Mouse (Mus musculus): ENCODE measurements at regions not wholly inside any gene's neighbourhood (a gene's known extent, or its start where the extent isn't known, plus 50 kb on each side); places are given as distances from the start of the nearest gene placed in this dataset.

DNA sequence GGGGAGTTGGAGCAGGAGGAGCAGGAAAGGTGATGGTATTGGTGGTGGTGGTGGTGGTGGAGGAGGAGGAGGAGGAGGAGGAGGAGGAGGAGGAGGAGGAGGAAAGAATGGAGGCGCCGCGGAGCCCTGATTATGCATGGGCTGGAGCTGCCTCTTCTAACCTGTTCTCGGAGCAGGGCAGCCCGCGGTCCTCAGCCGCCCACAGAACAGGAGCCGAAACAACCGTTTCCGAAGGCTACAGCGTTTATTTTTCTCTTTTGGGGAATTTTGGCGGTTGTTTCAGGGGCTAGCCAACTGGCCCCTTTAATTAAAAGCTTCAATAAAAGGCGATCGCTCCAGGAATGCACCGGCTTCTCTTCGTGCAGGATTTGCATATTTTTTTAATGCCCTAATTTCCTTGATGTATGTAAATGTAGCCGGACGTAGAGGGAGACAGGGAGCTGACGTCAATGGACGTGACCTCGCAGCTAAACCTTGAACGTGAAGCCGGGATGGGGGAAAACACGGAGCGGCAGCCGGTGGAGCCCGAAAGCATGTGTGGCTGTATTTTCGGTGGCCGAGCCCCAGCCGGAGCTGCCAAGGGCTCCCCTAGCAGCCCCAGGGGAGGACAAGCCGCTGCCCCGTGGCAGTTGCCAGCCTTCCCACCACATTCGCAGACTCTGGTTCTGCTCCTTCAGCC lies 225.6 kb downstream of the Mef2c start:
- in situ Hi-C loops (cut with MboI; ENCODE audit: unreplicated experiment in 2 of 2) = loop anchor here in 1 of 2 experiments (10.0 to 25.0 kb wide), 3 partner anchors 485 to 1783 kb away; partner anchors contain the start of gene Rasa1

GRCm38 (mm10) chr13:83730155-83730712 lies 226.4 kb downstream of the Mef2c start:
- in situ Hi-C loops (cut with MboI; ENCODE audit: unreplicated experiment in 2 of 2) = loop anchor here in 1 of 2 experiments (10.0 to 25.0 kb wide), 3 partner anchors 485 to 1782 kb away; partner anchors contain the start of gene Rasa1

DNA sequence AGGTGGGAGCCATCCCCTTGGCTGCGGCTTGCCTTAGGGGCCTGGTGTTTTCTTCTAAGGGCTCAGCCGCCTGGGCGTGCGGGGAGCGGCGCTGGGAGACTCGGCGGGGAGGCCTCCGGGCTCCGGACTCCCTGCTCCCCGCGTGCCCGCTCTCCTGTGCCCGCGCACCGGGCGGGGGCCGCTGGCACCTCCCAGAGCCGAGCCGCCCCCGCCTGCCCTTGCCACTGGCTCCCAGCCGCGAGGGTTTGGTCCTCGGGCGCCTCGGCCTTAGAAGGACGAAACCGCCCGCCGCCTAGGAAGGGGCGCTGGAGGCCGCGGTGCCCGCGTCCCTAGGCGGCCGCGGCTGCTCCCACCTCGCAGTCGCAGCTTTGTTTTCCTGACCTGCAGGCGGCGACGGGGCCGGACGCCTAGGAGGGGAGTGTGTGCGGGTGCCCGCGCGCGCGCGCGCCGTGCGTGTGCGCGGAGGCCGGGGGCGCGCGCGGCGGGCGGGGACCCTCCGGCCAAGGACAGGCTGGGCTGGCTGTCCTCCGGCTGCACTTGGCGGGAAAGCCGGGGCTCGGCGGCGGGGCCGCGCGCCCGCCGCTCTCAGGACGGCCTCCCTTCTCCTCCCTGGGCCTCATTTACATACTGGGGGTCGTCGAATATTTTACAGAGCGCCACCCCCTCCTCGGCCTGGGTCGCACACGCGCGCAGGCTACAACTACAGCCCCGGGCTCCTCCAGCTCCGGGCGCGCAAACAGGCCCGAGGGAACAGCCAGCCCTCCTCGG lies 227.1 kb downstream of the Mef2c start:
- in situ Hi-C loops (cut with MboI; ENCODE audit: unreplicated experiment in 2 of 2) = loop anchor here in 1 of 2 experiments (10.0 to 25.0 kb wide), 3 partner anchors 484 to 1781 kb away; partner anchors contain the start of gene Rasa1

DNA sequence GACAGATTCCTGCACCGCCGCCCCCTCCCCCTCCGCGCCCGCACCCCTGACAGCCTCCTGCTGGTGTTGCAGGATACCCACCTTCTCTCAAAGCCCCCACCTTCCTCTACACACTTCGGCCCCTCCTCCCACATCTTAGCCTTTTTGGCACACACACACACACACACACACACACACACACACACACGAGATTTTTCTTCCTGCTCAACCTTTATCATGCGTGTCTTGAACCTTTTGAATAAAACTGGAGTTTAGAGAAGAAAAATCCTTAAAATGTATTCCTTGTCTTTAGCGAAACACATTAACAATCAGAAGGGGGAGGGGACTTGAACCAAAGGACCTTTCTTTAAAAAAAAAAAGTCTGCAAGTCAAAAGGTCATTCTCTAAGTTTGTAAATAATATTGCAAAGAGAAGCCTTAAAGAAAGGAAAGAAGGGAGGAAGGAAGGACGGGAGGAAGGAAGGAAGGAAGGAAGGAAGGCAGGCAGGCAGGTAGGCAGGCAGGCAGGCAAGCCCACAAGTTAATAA lies 227.7 kb downstream of the Mef2c start:
- in situ Hi-C loops (cut with MboI; ENCODE audit: unreplicated experiment in 2 of 2) = loop anchor here in 1 of 2 experiments (10.0 to 25.0 kb wide), 3 partner anchors 483 to 1781 kb away; partner anchors contain the start of gene Rasa1

DNA sequence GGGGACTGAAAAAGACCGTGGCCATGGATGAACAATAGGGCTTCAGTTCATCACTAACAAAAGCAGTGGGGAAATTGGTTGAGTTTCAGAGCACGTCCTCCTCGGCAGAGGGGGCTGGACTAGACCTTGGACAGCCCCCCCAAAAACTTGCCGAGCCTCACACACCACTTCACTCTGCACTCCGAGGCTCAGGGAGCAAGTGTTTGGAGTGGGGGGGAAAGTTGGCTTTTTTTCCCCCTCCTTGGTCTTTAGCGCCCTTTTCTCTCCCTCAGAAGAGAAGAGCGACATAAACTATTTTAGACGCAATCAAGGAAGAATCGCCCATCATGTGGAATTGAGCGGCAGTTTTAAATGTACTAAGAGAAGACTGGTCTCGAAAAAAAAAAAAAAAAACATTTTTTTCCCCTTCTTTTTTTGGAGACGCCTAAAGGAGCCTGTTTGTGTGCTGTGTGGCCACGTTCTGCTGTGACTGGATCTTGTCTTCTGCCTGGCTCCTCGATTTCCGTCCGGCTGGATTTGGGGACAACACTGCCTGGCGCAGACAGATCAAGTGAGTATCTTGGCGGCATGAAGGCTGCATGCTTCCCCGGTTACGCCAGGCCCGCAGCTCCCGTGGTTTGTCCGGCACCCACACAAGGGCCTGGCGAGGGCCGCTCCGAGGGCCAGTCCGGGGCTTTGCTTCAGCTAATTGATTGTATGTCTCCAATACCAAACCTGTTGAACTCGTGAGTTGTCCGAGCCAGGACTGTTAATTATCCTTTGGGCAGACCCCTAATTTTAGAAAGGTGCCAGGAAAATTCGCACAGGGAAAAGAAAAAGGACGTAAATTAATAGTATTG lies 228.7 kb downstream of the Mef2c start:
- in situ Hi-C loops (cut with MboI; ENCODE audit: unreplicated experiment in 2 of 2) = loop anchor here in 1 of 2 experiments (10.0 to 25.0 kb wide), 3 partner anchors 482 to 1780 kb away; partner anchors contain the start of gene Rasa1

DNA sequence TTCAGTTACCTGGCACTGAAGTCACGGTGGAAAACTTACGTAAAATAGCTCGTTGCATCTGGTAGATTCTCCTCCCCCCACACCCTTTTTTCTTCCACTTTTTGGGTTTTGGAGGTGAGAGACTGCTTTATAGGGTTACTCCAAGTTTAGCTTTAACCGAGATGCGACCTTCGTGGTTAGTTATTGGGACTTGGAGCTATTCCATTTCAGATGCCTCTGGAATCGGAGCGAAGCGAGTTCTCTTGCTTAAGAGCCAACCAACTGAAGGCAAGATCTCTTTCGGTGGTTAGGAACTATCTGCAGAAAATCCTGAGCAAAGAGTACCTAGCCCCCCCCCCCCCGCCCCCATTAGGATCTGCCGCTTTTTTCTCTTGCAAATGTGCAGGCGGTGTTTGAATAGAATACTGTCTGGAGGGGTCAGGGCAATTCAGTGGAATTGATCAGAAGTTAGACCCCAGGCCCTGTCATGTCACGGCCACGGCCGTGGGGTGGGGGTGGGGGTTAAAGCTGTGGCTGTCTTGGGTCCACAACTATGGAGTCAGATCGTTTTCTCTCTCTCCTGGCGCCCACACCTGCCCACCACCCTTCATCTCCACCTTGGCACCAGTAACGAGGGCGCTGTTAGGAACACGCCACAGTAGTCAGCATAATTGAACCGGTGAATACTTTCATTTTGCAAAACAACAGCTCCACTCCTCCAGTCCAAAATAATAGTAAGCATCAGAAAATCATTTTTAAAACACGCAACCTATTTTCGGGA lies 229.6 kb downstream of the Mef2c start:
- in situ Hi-C loops (cut with MboI; ENCODE audit: unreplicated experiment in 2 of 2) = loop anchor here in 1 of 2 experiments (10.0 to 25.0 kb wide), 3 partner anchors 481 to 1779 kb away; partner anchors contain the start of gene Rasa1

DNA sequence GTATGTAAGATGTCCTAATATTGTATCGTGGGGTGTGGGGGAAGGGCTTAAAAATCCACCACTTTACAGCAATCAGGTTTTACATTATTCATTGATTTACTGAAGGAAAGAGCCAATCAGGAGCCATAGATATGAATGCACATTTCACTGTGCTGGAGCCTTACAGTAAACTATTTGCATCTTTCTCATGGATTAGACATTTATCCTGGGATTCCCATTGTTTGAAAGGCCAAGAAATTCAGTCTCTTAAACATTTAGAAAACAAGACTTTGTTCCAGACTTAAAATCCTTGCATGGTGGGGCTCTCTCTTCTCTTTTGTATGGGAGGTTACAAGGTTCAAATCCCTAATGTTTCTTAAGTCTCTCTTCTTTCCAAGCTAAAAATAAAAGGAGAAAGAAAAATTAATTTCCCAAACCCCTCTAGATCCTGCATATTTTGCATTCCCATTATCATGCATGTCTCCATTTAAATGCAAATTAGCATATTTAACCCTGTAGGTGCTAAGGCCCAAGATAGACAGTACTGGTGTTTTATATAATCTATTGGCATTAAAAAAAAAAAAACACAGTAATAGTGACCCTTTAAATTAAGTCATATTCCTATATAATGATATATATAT lies 230.3 kb downstream of the Mef2c start:
- in situ Hi-C loops (cut with MboI; ENCODE audit: unreplicated experiment in 2 of 2) = loop anchor here in 1 of 2 experiments (10.0 to 25.0 kb wide), 3 partner anchors 481 to 1778 kb away; partner anchors contain the start of gene Rasa1

DNA sequence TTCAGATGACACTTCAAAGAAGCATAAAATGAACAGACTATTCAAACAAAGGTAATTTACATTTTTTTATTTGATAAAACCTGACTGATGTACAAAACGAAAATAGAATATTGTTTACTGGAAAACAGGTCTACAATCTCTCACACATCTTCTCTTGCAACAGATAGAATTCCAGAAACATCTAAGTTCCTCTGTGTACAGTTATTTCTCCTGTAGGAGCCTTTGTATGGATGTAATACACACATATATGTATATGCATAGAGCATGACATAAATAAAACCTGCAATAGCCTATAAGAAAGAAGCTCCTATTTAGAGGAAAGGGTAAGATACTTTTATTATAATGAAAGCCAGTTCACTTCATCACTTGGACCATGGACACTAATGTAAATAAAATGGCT lies 230.8 kb downstream of the Mef2c start:
- in situ Hi-C loops (cut with MboI; ENCODE audit: unreplicated experiment in 2 of 2) = loop anchor here in 1 of 2 experiments (10.0 to 25.0 kb wide), 3 partner anchors 480 to 1778 kb away; partner anchors contain the start of gene Rasa1

DNA sequence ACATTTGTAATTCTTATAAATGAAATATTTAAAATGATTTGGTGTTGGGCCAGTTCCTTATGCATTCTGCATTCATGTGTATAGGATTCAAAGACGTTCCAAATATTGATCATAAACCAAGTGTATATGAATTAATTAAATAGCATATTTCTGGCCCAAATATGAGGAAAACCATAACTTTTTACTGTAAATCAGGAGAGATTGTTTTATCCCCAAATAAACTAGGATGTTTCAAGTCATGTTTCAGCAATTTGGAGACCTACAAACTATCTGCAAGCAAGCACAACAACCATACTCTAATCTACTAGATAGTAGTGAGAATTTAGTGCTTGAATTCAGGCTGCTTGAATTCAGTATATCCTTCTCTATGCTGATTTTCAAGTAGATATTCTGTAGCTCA lies 231.3 kb downstream of the Mef2c start:
- in situ Hi-C loops (cut with MboI; ENCODE audit: unreplicated experiment in 2 of 2) = loop anchor here in 1 of 2 experiments (10.0 to 25.0 kb wide), 3 partner anchors 480 to 1777 kb away; partner anchors contain the start of gene Rasa1

- in situ Hi-C loops (cut with MboI; ENCODE audit: unreplicated experiment in 2 of 2) = loop anchor here in 1 of 2 experiments (10.0 to 25.0 kb wide), 3 partner anchors 479 to 1776 kb away; partner anchors contain the start of gene Rasa1
These were observed 232.0 kb downstream of the Mef2c start for GRCm38 (mm10) chr13:83735631-83736475.

- in situ Hi-C loops (cut with MboI; ENCODE audit: unreplicated experiment in 2 of 2) = loop anchor here in 1 of 2 experiments (10.0 to 25.0 kb wide), 3 partner anchors 478 to 1775 kb away; partner anchors contain the start of gene Rasa1
These were observed 233.4 kb downstream of the Mef2c start for GRCm38 (mm10) chr13:83737031-83737825.

DNA sequence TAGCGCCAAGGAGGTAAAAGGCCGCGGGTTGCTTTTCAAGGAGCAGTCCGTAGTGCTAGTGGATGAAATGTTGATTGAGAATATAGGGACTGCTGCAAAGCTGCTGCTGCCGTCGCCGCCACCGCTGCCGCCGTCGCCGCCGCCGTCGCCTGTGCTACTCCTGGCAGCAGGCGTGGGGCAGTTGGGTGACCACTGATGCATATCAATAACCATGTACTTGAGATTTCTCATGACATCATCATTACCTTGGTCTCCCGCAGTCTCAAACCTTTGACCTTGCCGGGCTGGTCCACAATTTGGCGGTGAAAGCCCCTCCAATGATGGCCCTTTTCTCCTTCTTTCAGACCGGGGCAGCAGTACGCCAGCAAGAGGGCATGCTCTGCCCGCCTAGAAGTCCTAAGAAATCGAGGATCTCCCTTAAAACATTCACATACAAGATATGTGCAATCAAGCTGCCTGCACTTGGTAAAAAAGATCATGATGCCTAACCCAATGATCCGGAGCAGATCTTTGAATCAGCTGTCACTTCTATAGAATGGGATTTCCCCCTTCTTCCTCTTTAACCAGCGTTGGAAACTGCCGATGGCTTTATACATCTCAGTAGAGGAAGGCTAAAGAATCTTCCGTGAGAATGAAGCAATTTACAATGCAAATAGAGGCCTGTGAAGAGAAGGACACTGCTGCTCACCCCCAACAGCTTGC lies 234.1 kb downstream of the Mef2c start:
- in situ Hi-C loops (cut with MboI; ENCODE audit: unreplicated experiment in 2 of 2) = loop anchor here in 1 of 2 experiments (10.0 to 25.0 kb wide), 3 partner anchors 477 to 1774 kb away; partner anchors contain the start of gene Rasa1

DNA sequence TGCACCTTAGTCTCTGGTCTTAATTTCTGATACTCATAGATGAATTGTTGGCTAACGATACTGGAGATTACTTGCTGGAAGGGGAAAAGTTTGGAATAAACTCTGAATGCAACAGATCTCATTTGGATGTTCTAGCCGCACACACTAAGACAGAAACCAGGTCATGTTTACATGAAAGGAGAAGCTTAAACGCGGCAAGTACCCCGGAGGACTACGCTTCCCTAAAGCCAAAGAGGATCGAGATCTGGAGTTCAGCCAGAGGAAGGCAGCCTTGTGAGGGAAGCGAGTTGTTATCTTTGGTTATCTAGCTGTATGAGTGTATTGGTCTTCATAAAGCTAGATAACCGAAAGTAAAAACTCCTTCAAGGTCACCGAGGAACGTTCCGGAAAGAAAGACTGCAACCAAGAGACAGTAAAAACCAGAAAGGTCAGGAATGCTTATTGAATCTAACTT lies 234.7 kb downstream of the Mef2c start:
- in situ Hi-C loops (cut with MboI; ENCODE audit: unreplicated experiment in 2 of 2) = loop anchor here in 1 of 2 experiments (10.0 to 25.0 kb wide), 3 partner anchors 476 to 1774 kb away; partner anchors contain the start of gene Rasa1

DNA sequence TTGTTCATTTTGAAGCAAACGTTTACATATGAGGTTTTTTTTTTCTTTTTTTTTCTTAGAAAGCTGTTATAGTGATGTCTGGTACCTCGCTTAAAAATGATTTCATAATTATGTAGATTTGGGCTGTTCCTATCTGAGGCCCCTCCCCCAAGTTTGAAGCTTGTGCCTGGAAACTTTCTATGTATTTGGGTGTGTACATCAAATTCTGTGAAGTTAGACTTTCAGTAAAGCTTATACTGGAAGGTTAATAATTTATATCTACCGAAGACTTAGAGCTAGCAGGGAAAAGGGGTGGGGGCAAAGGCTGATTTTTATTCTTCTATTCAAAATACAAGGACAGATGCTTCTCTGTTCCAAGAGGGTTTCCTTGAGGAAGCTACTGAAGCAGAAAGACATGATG lies 235.3 kb downstream of the Mef2c start:
- in situ Hi-C loops (cut with MboI; ENCODE audit: unreplicated experiment in 2 of 2) = loop anchor here in 1 of 2 experiments (10.0 to 25.0 kb wide), 3 partner anchors 476 to 1773 kb away; partner anchors contain the start of gene Rasa1

- in situ Hi-C loops (cut with MboI; ENCODE audit: unreplicated experiment in 2 of 2) = loop anchor here in 1 of 2 experiments (10.0 to 25.0 kb wide), 3 partner anchors 475 to 1773 kb away; partner anchors contain the start of gene Rasa1
These were observed 235.8 kb downstream of the Mef2c start for GRCm38 (mm10) chr13:83739541-83740061.

All from v-Abl transformed pro-B cells (cell line).